Mouse (Mus musculus) intestine, embryonic 16.5 days (tissue): Measurements from ENCODE around the gene Apol7e. TPM values are rescaled to one million over a fixed set of nuclear protein-coding genes. Genes with fewer than 3 reads are reported as not detected.
"Not testable (repeated sequence)": the region's sequence is repeated elsewhere in the genome, so short reads cannot be mapped to it uniquely, and the experiment has no call there.

ENCODE experiments used
- ATAC-seq: fragments of 200-750 bp; cut with Nextera tagmentation; 2 replicates; pipeline ENCODE4 v1.8.0; 2017; ENCODE audit warnings: moderate TSS enrichment, moderate library complexity
- H3K27ac ChIP-seq: fragments of 300-500 bp; sonication (generic); 2 replicates; pipeline ENCODE4 v1.5.1; 2014; ENCODE audit warnings: mild to moderate bottlenecking, low read length
- H3K27me3 ChIP-seq: fragments of 300-500 bp; sonication (generic); replicated peaks from 2 replicates; pipeline ENCODE4 v1.6.1; 2014; ENCODE audit warnings: low read length, control low read depth, mixed read lengths; ENCODE audit not compliant: control insufficient read depth, insufficient read depth
- H3K36me3 ChIP-seq: fragments of 300-500 bp; sonication (generic); 2 replicates; pipeline ENCODE4 v1.6.1; 2014; ENCODE audit warnings: low read length, control low read depth; ENCODE audit not compliant: control insufficient read depth, insufficient read depth
- H3K4me1 ChIP-seq: fragments of 300-500 bp; sonication (generic); 2 replicates; pipeline ENCODE4 v1.6.1; 2014; ENCODE audit warnings: low read length, control low read depth, mixed read lengths; ENCODE audit not compliant: control insufficient read depth, insufficient read depth
- H3K4me2 ChIP-seq: fragments of 300-500 bp; sonication (generic); 2 replicates; pipeline ENCODE4 v1.6.1; 2014; ENCODE audit warnings: low read depth, low read length, control low read depth
- H3K4me3 ChIP-seq: fragments of 300-500 bp; sonication (generic); 2 replicates; pipeline ENCODE4 v1.5.1; 2014; ENCODE audit warnings: mild to moderate bottlenecking, low read length
- H3K9ac ChIP-seq: fragments of 300-500 bp; sonication (generic); 2 replicates; pipeline ENCODE4 v1.6.1; 2014; ENCODE audit warnings: low read depth, low read length
- H3K9me3 ChIP-seq: fragments of 300-500 bp; sonication (generic); 2 replicates; pipeline ENCODE4 v1.6.1; 2016; ENCODE audit warnings: low read length, control low read depth; ENCODE audit not compliant: control insufficient read depth
- WGBS: fragments of 180-500 bp; shearing (Covaris S2); extraction: QIAGEN DNeasy Blood & Tissue Kit; methylation state at CpG from one replicate; pipeline ENCODE4 v1.1.7; 2014; 5-methylcytosine and 5-hydroxymethylcytosine counted together
- polyA plus RNA-seq: library from polyadenylated mRNA; unstranded; fragments of >200 nt; fragmentation: Nextera tagmentation; extraction: Ambion mirVana; gene quantifications from 2 replicates; pipeline ENCODE4 v1.2.1, GENCODE M21; 2015

Apol7e gene
- polyA plus RNA-seq, 1 experiment from 2014 or later, result 0.70 TPM

GRCm38 (mm10) chr15:77718240-77718639 is 19.6 kb downstream of the Apol7e start:
- ATAC-seq, H3K36me3 ChIP-seq, H3K9me3 ChIP-seq, H3K27me3 ChIP-seq, H3K4me2 ChIP-seq, H3K27ac ChIP-seq, H3K9ac ChIP-seq, H3K4me3 ChIP-seq, H3K4me1 ChIP-seq: not testable (repeated sequence)
- 50% methylated on average over 2 of the region's 6 CpGs for WGBS

GRCm38 (mm10) chr15:77721509-77721908 is 22.9 kb downstream of the Apol7e start:
- not testable (repeated sequence) for H3K4me2 ChIP-seq, H3K36me3 ChIP-seq, H3K4me3 ChIP-seq, H3K4me1 ChIP-seq, H3K27me3 ChIP-seq, H3K9ac ChIP-seq, H3K27ac ChIP-seq, ATAC-seq, H3K9me3 ChIP-seq
- no CpG with 5 or more reads among the region's 3 CpGs for WGBS

- not testable (repeated sequence) for H3K27ac ChIP-seq, H3K9ac ChIP-seq, H3K27me3 ChIP-seq, H3K4me2 ChIP-seq, H3K4me3 ChIP-seq, H3K9me3 ChIP-seq, H3K4me1 ChIP-seq, H3K36me3 ChIP-seq
- 0 out of 2 replicates have a peak, but pooled peaks have one; percentile 46 for ATAC-seq
- WGBS, result 25% methylated on average over 3 of the region's 10 CpGs
These were observed 25.7 kb downstream of the Apol7e start for GRCm38 (mm10) chr15:77724208-77724911.

DNA sequence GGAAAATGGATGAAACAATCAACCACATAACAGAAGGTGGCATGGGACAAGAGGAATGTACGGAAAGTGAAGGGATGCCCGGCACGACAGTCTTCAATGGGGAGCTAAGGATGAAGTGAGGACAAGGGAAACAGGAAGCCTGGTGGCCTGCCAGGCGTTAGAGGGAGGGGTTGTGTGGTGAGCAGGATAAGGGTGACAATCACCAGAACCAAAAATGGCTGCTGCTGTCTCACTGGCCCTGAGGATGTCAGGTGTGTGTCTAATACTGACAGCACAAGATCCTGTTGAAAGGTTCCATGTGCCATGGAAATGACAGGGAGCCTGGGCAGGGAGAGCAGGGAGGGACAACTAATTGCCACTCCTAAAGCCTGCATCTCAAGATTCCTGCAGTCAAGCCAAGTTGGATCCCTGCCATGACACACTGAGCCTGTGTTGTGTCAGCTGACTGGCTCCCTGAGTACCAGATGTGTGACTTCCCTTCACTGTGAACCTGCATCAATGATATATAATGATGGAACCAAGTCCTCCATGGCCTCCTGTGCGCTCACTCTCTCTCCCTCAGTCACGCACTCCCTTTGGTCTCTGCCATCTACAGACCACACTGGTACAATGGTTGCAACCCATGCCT is 26.9 kb downstream of the Apol7e start:
- not testable (repeated sequence) for H3K9me3 ChIP-seq, H3K4me1 ChIP-seq, H3K9ac ChIP-seq, H3K27me3 ChIP-seq, ATAC-seq, H3K4me3 ChIP-seq, H3K27ac ChIP-seq, H3K4me2 ChIP-seq, H3K36me3 ChIP-seq
- 65% methylated on average over 6 of the region's 6 CpGs for WGBS

DNA sequence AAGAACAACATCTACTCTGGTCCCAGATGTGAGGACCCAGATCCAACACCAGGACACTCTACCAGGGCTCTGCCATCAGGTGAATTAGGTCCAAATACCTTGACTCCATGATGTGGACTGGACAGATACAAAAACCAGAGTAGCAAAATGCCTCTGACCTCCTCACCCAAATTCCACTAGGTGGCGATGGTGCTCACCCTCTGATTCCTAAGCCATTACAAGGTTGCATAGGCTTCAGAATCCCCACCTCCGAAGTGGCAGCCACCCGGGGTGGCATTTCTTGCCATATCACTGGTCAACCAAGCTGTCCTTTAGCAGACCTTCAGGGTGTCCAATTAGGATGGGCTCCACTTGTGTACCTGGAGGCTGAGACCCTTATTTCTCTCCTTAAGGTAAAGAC is 28.5 kb downstream of the Apol7e start:
- H3K27me3 ChIP-seq, H3K9me3 ChIP-seq, H3K4me3 ChIP-seq, H3K9ac ChIP-seq, H3K27ac ChIP-seq, H3K4me2 ChIP-seq, H3K36me3 ChIP-seq, H3K4me1 ChIP-seq, ATAC-seq: not testable (repeated sequence)
- WGBS, result 7% methylated on average over 3 of the region's 3 CpGs

DNA sequence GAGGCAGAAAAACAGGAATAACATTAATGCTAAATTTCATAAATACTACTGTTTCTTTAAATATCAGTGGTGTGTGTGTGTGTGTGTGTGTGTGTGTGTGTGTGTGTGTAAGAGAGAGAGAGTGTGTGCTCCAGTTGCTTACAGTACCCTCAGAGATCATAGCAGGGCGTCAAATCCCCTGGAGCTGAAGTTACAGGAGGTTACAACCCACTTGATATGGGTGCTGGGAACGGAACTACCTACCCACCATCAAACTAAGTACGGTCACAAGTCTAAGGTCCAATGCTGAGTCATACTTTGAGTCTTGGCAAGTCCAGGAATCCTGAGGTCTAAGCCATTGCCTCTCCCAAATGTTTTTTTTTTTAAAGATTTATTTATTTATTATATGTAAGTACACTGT is 29.1 kb downstream of the Apol7e start:
- H3K36me3 ChIP-seq, H3K4me2 ChIP-seq, H3K4me3 ChIP-seq, H3K27me3 ChIP-seq, H3K9ac ChIP-seq, H3K27ac ChIP-seq, ATAC-seq, H3K9me3 ChIP-seq, H3K4me1 ChIP-seq: not testable (repeated sequence)
- WGBS, result 69% methylated on average over 3 of the region's 3 CpGs

- not testable (repeated sequence) for ATAC-seq, H3K36me3 ChIP-seq, H3K9ac ChIP-seq, H3K4me3 ChIP-seq, H3K27me3 ChIP-seq, H3K9me3 ChIP-seq, H3K27ac ChIP-seq, H3K4me1 ChIP-seq, H3K4me2 ChIP-seq
- 90% methylated on average over 2 of the region's 4 CpGs for WGBS
These were observed 30.1 kb downstream of the Apol7e start, which contains the start of gene Apol9b for GRCm38 (mm10) chr15:77728739-77729138. TSS of gene Apol9b (plus strand) at chr15:77729039.

GRCm38 (mm10) chr15:77731605-77732004 is 32.9 kb downstream of the Apol7e start:
- no peak overlapping the region for H3K4me2 ChIP-seq
- no peaks in the 10 kb centered on the region for H3K36me3 ChIP-seq
- no peak overlapping the region for H3K27ac ChIP-seq
- no peaks in the 10 kb centered on the region for H3K4me1 ChIP-seq
- no peak overlapping the region for H3K9ac ChIP-seq
- H3K27me3 ChIP-seq, result no peaks in the 10 kb centered on the region
- 88% methylated on average over 5 of the region's 5 CpGs for WGBS
- no peak for ATAC-seq
- no peak overlapping the region for H3K4me3 ChIP-seq
- H3K9me3 ChIP-seq, result no peaks in the 10 kb centered on the region

GRCm38 (mm10) chr15:77732851-77733250 is 34.2 kb downstream of the Apol7e start:
- H3K4me2 ChIP-seq, H3K9ac ChIP-seq, H3K36me3 ChIP-seq, H3K4me1 ChIP-seq, H3K27ac ChIP-seq, H3K27me3 ChIP-seq, ATAC-seq, H3K4me3 ChIP-seq, H3K9me3 ChIP-seq: not testable (repeated sequence)
- WGBS, result 77% methylated on average over 10 of the region's 10 CpGs

- not testable (repeated sequence) for H3K9ac ChIP-seq, ATAC-seq
These were observed 34.7 kb downstream of the Apol7e start for GRCm38 (mm10) chr15:77733380-77733779.

More at GRCm38 (mm10) chr15:77733380-77733779, 34.7 kb downstream of the Apol7e start:
- not testable (repeated sequence) for H3K4me2 ChIP-seq, H3K27ac ChIP-seq, H3K27me3 ChIP-seq, H3K4me3 ChIP-seq, H3K9me3 ChIP-seq, H3K36me3 ChIP-seq, H3K4me1 ChIP-seq
- 63% methylated on average over 8 of the region's 8 CpGs for WGBS
